Mouse (Mus musculus) embryonic fibroblast, embryonic 13.5 days (primary cell): ENCODE results near the gene Suds3. TPM values are rescaled to one million over a fixed set of nuclear protein-coding genes. Genes with fewer than 3 reads are reported as not detected.

Experiments
- H3K27ac ChIP-seq: 2 replicates; pipeline ENCODE4 v1.5.1; 2012; ENCODE audit warnings: low read length, control low read depth, inconsistent platforms; ENCODE audit not compliant: insufficient read depth
- H3K4me1 ChIP-seq: 2 replicates; pipeline ENCODE4 v1.6.1; 2011; ENCODE audit warnings: low read length; ENCODE audit not compliant: control insufficient read depth, insufficient read depth
- H3K4me3 ChIP-seq: 2 replicates; pipeline ENCODE4 v1.5.1; 2011; ENCODE audit warnings: mild to moderate bottlenecking, control low read depth, low read length; ENCODE audit not compliant: insufficient read depth
- CTCF ChIP-seq: IDR thresholded peaks from 2 replicates; pipeline ENCODE4 v1.5.1; 2011; ENCODE audit warnings: mild to moderate bottlenecking, control low read depth, low read length, moderate library complexity, borderline replicate concordance; ENCODE audit not compliant: insufficient read depth
- POLR2A ChIP-seq: IDR thresholded peaks from 2 replicates; pipeline ENCODE4 v1.6.1; 2011; ENCODE audit warnings: low read depth, mild to moderate bottlenecking, control low read depth, low read length, moderate library complexity
- polyA plus RNA-seq: library from polyadenylated mRNA; stranded (reverse); fragments of >200 nt; gene quantifications from 2 replicates; pipeline ENCODE4 v1.2.4, GENCODE M21; 2011; ENCODE audit warnings: low read depth; ENCODE audit not compliant: missing spikeins, insufficient read length

Suds3 gene
- polyA plus RNA-seq, 1 experiment, result 55.7 TPM

DNA sequence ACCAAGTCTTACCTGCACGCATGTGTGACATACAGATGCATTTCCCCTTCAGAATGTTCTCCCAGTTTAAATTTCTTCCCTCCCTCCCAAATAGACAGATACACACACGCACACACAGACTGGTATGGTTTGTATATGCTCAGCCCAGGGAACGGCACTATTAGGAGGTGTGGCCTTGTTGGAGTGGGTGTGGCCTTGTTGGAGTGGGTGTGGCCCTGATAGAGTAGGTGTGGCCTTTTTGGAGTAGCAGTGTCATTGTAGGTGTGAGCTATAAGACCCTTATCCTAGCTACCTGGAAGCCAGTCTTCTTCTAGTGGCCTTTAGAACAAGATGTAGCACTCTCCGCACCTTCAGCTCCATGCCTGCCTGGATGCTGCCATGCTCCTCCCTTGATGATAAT is 7.9 kb upstream of the Suds3 start:
- Histone ChIP-seq H3K4me1 (peaks cover 4% of the 10 kb centered on the region), H3K27ac (no peak overlapping the region), H3K4me3 (no peak overlapping the region)
- TF ChIP-seq CTCF (no peak), POLR2A (no peak)

DNA sequence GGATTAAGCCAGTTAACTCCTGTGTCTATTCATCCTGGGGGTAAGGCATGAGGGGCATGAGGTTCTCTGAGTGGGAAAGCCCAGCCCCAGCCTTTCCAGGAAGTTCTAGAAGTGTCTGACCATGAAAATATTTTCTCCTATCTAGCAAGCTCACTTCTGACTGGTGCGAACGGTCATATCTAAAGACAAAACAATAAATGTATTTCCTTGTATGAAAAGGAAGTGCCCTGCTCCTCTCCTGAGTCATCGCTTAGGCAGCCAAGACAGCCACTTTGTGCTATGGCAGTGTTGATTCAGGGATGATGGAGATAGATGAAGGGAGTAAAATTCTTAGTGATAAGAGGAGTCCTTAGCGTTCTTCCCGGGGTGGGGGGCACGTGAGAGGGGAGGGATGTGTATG is 7.2 kb upstream of the Suds3 start:
- Histone ChIP-seq H3K4me1 (peaks cover 2% of the 10 kb centered on the region; the same call in 1 of the 2 replicates), H3K27ac (no peak overlapping the region), H3K4me3 (no peak overlapping the region)
- no peak for TF ChIP-seq POLR2A
- no peak for TF ChIP-seq CTCF

DNA sequence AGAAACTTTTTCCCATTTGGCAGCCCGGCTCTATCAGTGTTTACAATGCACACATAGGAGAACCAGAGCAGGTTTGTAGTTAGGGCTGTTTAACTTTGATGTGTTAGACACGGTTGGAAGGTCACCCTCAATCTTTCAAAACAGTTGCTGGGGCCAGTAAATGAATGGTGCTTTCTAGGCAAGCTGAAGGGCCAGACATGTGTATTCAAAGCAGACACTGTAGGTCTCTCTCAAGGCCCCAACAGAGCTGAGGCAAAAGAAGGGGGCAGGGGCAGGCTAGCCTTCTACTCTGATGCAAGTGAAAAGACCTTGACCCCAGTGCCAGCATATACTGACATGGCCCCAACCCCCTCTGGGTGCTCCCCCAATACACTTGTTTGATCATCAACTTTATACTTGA is 5.7 kb upstream of the Suds3 start:
- H3K4me3 ChIP-seq, result peak overlapping the region; percentile 89
- peaks cover 2% of the 10 kb centered on the region; the same call in 1 of the 2 replicates for H3K4me1 ChIP-seq
- H3K27ac ChIP-seq, result no peak overlapping the region
- TF ChIP-seq CTCF (no peak), POLR2A (no peak)

DNA sequence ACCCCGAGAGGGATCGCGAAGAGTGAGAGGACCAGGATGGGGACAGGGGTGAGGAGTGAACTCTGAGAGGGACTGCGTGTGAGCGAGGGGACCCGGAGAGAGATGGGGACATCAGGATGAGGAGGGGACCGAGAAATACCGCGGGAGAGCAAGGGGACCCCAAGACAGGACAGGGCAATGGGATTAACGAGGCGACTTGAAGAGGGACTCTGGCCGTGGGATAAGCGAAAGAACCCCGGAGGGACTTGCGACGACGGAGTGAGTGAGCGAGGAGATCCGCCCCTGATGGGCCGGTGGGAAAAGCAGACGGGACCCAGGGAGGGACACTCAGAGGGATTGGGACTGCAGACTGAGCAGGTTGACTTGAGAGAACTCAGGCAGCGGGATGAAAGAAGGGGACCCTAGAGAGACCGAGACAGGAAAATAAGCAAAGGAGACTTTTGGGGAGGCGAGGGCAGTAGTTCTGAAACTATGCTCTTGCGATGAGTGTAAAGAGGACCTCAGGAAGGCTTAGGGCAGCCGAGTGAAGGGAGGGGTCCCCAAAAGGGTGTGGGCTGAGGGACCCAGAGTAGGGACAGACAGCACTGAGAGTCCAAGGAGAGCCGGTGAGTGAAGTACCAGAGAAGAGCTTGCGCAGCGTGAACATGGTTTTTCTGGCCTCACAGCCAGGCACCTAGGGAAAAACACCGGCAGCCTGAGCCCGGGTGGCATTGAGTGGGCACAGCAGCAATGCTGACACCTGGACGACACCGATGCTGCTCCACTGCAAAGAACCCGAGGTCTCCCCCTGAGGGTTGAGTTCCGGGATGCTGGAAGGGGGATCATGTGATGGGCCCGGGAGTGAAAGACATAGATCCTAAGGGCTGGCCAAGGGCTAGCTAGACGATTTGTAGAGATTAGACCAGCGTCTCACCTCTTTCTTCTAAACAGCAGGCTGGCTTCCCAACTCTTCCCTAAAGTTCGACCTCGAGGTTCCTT is 4.9 kb upstream of the Suds3 start:
- no peak overlapping the region for H3K27ac ChIP-seq
- H3K4me1 ChIP-seq, result peaks cover 2% of the 10 kb centered on the region; the same call in 1 of the 2 replicates
- H3K4me3 ChIP-seq, result peak overlapping the region; percentile 89
- TF ChIP-seq POLR2A (no peak), CTCF (no peak)

DNA sequence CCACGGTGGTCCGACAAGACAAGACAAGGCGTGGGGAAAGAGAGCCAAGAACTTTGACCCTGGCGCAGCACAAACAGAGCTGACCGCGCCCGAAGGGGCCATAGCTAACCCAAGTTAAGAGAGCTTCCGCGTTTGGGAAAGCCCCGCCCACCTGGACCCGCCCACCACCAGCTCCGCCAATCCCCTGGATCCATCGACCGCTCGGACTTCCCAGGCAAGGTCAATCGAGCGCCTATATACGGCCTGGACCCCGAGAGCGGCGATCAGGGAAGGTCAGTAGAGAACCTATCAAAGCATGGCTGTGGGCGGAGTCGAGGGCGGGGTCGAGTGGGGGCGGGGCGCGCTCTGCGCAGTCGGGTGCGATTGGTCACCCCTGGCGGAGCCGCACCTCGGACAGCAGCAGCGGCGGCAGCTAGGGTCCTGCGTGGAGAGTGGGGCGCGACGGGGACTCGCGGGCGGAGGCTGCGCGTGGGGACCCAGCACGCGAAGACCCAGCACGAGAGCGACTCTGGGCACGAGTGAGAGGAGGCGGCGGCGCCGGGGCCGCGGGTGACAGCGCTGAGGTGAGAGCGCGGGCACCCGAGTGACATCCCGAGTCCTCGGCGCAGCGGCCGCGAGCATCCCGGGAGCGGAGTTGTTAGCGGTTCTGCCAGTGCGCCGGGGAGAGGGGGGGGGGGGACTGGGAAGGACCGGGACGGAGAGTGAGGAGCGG is 4.0 kb upstream of the Suds3 start, which contains the start of gene Taok3:
TSS of gene Taok3 (plus strand) at position 353 of the 712 bp plus-strand sequence.
- no peak within 1 kb of the TSS for H3K27ac ChIP-seq
- peaks cover 2% of the 10 kb centered on the region; the same call in 1 of the 2 replicates for H3K4me1 ChIP-seq
- peak within 1 kb of the TSS; percentile 89 for H3K4me3 ChIP-seq
- TF ChIP-seq POLR2A, result peak; percentile 88
- no peak for TF ChIP-seq CTCF

DNA sequence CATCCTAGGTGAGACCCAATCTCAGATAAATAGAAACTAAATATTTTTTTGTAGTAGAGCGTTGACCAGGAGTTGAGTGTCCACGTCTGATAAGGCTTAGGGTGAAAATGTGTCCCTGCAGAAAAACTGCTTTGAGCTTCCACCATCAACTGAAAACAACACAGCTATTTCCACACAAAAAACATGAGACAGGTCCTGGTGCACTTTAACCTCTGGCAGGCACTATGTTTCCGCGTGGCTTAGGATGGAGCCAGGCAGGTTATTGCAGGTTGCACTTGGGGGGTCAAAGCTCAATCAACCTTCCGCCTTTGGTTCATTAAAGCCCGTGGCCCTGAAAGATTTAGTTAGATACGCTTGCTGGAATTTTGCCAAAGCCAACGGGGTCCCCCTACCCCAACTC is 2.9 kb upstream of the Suds3 start:
- no peak overlapping the region for H3K4me3 ChIP-seq
- H3K27ac ChIP-seq, result no peak overlapping the region
- peak; percentile 13; the same call in 1 of the 2 replicates for TF ChIP-seq POLR2A
- no peak for TF ChIP-seq CTCF
- H3K4me1 ChIP-seq, result peaks cover 5% of the 10 kb centered on the region; the same call in 1 of the 2 replicates

DNA sequence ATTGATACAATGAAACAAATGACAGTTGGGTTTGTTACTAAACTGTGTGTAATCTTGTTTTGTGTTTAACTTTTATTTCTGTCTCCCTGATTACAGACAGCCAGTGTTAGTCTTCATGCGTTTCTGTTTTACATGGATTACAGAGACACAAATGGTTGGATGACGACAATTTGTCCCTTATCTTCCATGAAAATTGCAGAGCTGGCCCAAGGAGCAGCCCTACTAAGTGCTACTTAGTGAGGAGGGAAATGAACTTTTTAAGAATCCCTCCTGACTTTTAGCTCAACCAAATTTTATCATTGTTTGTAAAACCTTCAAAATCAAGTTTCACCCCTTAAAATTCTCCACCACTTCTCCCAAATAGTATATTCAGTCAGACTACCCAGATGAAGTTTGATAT is 2.3 kb upstream of the Suds3 start:
- no peak overlapping the region for H3K4me3 ChIP-seq
- no peak overlapping the region for H3K27ac ChIP-seq
- TF ChIP-seq CTCF (no peak), POLR2A (no peak)
- H3K4me1 ChIP-seq, result peaks cover 3% of the 10 kb centered on the region; the same call in 1 of the 2 replicates

DNA sequence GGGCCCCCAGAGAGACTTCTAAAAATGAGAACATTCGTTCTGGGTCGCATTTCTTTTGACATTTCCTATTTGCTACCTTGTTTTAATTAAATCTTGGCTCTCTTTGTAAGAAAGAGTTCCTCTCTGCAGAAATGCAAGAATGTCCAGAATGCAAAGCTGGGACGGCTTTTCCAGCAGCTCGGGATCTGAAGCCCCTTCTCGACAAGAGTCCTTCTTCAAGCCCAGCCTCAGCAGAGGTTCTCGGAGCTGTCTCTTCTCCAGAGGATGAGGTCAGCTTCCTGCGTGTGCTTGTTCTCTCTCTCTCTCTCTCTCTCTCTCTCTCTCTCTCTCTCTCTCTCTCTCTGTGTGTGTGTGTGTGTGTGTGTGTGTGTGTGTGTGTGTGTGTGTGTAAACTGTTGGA is 1.8 kb upstream of the Suds3 start:
- Histone ChIP-seq H3K27ac (no peak overlapping the region), H3K4me3 (no peak overlapping the region), H3K4me1 (peaks cover 3% of the 10 kb centered on the region; the same call in 1 of the 2 replicates)
- TF ChIP-seq POLR2A (no peak), CTCF (no peak)

DNA sequence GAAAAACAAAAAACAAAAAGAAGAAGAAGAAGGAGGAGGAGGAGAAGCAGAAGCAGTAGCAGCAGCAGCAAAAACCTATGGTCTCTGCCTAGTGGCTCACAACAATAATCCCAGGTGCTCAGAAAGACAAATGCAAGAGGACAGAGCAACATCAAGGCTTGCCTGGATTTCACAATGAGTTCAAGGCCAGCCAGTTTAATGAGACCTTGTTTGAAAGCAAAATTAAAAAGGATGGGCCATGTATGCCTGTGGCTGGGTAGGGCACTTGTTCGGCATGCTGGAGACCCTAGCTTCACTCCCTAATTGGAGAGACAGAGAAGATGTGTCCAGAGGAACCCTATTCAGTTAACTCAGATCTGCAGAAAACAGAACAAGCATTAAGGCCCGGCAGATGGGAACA is 1.3 kb upstream of the Suds3 start:
- Histone ChIP-seq H3K27ac (no peak overlapping the region), H3K4me1 (peaks cover 3% of the 10 kb centered on the region; the same call in 1 of the 2 replicates), H3K4me3 (no peak overlapping the region)
- TF ChIP-seq CTCF (no peak), POLR2A (no peak)

DNA sequence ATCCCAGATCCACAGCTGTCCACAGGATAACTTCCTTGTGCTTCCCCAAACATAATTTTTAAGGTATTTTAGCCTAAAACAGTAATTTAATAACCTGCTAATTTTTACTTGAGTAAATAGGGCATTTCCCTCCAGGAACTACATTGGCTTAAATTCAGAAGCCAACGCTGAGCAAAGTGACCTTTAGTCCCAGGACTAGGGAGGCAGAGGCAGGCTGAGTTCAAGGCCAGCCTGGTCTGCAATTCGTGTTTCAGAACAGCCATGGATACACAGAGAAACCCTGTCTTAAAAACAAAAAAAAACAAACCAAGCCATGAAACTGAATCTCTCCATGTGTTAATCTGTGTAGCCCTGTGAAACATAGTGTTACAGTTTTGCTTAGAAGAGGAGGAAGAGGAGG is 747 bp upstream of the Suds3 start:
- no peak for TF ChIP-seq POLR2A
- Histone ChIP-seq H3K4me3 (no peak overlapping the region), H3K27ac (no peak overlapping the region), H3K4me1 (peaks cover 3% of the 10 kb centered on the region; the same call in 1 of the 2 replicates)
